Mouse (Mus musculus): ENCODE data around the gene 4931440F15Rik.

4931440F15Rik gene

GRCm38 (mm10) chr11:29801432-29802427 is 23.7 kb downstream of the 4931440F15Rik start:
- DNase-seq (ENCODE audit: low read depth, low spot score): no peak

- DNase-seq (ENCODE audit: low read depth, low spot score): no peak
These were observed 25.6 kb downstream of the 4931440F15Rik start for GRCm38 (mm10) chr11:29799839-29800238.

GRCm38 (mm10) chr11:29795106-29795505 is 30.4 kb downstream of the 4931440F15Rik start:
- no peak for DNase-seq (ENCODE audit: low read depth, low spot score)

GRCm38 (mm10) chr11:29794475-29794874 is 31.0 kb downstream of the 4931440F15Rik start:
- no peak for DNase-seq (ENCODE audit: low read depth, low spot score)

- no peak for DNase-seq (ENCODE audit: low read depth, low spot score)
These were observed 34.7 kb downstream of the 4931440F15Rik start for GRCm38 (mm10) chr11:29790796-29791195.

- no peak for DNase-seq (ENCODE audit: low read depth, low spot score)
These were observed 36.4 kb downstream of the 4931440F15Rik start for GRCm38 (mm10) chr11:29788921-29789638.

GRCm38 (mm10) chr11:29788499-29788898 is 37.0 kb downstream of the 4931440F15Rik start:
- no peak for DNase-seq (ENCODE audit: low read depth, low spot score)

- DNase-seq (ENCODE audit: low read depth, low spot score): no peak
These were observed 38.0 kb downstream of the 4931440F15Rik start for GRCm38 (mm10) chr11:29787473-29787872.

GRCm38 (mm10) chr11:29786583-29787219 is 38.8 kb downstream of the 4931440F15Rik start:
- DNase-seq (ENCODE audit: low read depth, low spot score): no peak

- DNase-seq (ENCODE audit: low read depth, low spot score): no peak
These were observed 46.0 kb downstream of the 4931440F15Rik start for GRCm38 (mm10) chr11:29779409-29780026.

GRCm38 (mm10) chr11:29778936-29779335 is 46.5 kb downstream of the 4931440F15Rik start:
- DNase-seq (ENCODE audit: low read depth, low spot score): no peak

- no peak for DNase-seq (ENCODE audit: low read depth, low spot score)
These were observed 47.5 kb downstream of the 4931440F15Rik start for GRCm38 (mm10) chr11:29777964-29778363.

- DNase-seq (ENCODE audit: low read depth, low spot score): no peak
These were observed 50.7 kb downstream of the 4931440F15Rik start for GRCm38 (mm10) chr11:29774760-29775159.

- no peak for DNase-seq (ENCODE audit: low read depth, low spot score)
These were observed 51.2 kb downstream of the 4931440F15Rik start for GRCm38 (mm10) chr11:29774296-29774695.
